Mouse (Mus musculus) effector memory CD4-positive, alpha-beta T cell, adult 5 months (primary cell): ENCODE data around the gene Hsd3b1. TPM values are rescaled to one million over a fixed set of nuclear protein-coding genes. Genes with fewer than 3 reads are reported as not detected.

ENCODE experiments used
- polyA plus RNA-seq: library from polyadenylated mRNA; unstranded; fragments of 100-300 nt; shearing (Covaris generic); gene quantifications from one replicate; pipeline ENCODE4 v1.2.1, GENCODE M21; 2017

The Hsd3b1 gene
- not detected for polyA plus RNA-seq

GRCm38 (mm10) chr3:98859576-98859975 lies at the start of gene Hsd3b1:
Hsd3b1 (minus strand) TSS chr3:98859794.

GRCm38 (mm10) chr3:98893057-98893772 lies 33.6 kb upstream of the Hsd3b1 start, which contains the start of gene Hao2:
Hao2 (minus strand) TSS chr3:98893239.

GRCm38 (mm10) chr3:98814101-98814670 lies 45.4 kb downstream of the Hsd3b1 start, which contains the start of gene Hsd3b6:
Hsd3b6 (minus strand) TSS chr3:98814443.

Other genes with a start within 250 kb of the Hsd3b1 start
- gene Hsd3b5, start 229.5 kb downstream of the Hsd3b1 start, polyA plus RNA-seq = not detected
- gene Hsd3b2, start 135.3 kb downstream of the Hsd3b1 start, polyA plus RNA-seq = not detected
- gene Hsd3b3, start 96.7 kb downstream of the Hsd3b1 start, polyA plus RNA-seq = 0.15 TPM
- not detected for gene Hsd3b6, start 45.4 kb downstream of the Hsd3b1 start, polyA plus RNA-seq
- gene Hao2, start 33.4 kb upstream of the Hsd3b1 start, polyA plus RNA-seq = not detected